Mouse (Mus musculus) lung, adult 2 months (tissue): ENCODE results near the gene Kri1.

Source experiments
- CTCF ChIP-seq: fragments of 200-500 bp; IDR thresholded peaks from 2 replicates; pipeline ENCODE4 v1.5.1; 2011; ENCODE audit warnings: mild to moderate bottlenecking, low read length, control low read depth; ENCODE audit not compliant: insufficient read depth
- POLR2A ChIP-seq: fragments of 200-500 bp; IDR thresholded peaks from 2 replicates; pipeline ENCODE4 v1.6.1; 2011; ENCODE audit warnings: low read depth, mild to moderate bottlenecking, control low read depth, low read length, borderline replicate concordance; ENCODE audit errors: extremely low read depth

DNA sequence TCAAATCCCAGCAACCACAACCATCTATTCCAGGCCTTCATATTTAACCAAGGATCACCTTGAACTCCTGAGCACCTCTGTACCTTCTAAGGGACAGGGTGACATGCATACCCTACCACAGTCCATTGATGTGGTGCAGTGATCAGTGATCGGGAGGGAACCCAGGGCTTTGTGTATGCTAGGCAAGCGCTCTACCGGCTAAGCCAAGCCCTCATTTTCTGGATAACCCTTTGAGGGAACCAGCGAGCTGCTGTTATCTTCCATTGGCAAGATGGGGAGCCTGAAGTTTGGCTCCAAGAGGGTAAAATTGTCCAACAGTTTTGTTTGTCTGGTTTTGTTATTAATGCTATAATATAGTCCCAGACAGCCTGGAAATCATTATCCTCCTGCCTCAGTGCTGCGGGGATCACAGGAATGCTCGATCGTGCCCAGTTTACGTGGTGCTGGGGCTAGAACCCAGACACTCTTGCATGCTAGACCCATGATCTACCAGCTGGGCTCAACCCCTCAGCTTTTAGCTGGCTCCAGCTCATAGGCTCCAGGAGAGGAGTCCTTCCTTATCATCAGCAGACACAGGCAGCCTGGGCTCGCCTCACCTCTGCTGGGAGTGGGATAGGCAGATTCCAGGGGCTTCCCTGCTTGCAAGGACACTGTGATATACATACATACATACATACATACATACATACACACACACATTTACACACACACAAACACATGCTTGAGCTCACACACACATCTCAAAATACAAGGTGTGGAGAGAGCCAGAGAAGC is 26.8 kb upstream of the Kri1 start:
- TF ChIP-seq CTCF = no peak
- TF ChIP-seq POLR2A = no peak
